Mouse (Mus musculus): Measurements from ENCODE around the gene Itga1.

- no peak for TF ChIP-seq ZC3H11A (IDR thresholded peaks at IDR 0.05; ENCODE audit: low read depth, low read length)
- no peak for TF ChIP-seq MAFK (IDR thresholded peaks at IDR 0.05; ENCODE audit: borderline replicate concordance, low read depth, low read length)
- TF ChIP-seq CHD1 (IDR thresholded peaks at IDR 0.05; ENCODE audit: low read depth, low read length): no peak
- TF ChIP-seq GATA1 (IDR thresholded peaks at IDR 0.05; ENCODE audit: low read depth, low read length): no peak
- TF ChIP-seq POLR2A (IDR thresholded peaks at IDR 0.05; ENCODE audit: control insufficient read depth in 1 of 2, insufficient read depth in 1 of 2, low read depth in 1 of 2, low read length in 2 of 2, poor library complexity in 1 of 2): no peak
- TF ChIP-seq KAT2A (conservative IDR thresholded peaks at IDR 0.05; ENCODE audit: low read depth, low read length): no peak
- TF ChIP-seq CTCF (IDR thresholded peaks at IDR 0.05 in 2 of 3, conservative IDR thresholded peaks at IDR 0.05 in 1 of 3; ENCODE audit: control insufficient read depth in 1 of 3, insufficient read depth in 1 of 3, low read depth in 2 of 3, low read length in 3 of 3, poor library complexity in 1 of 3, severe bottlenecking in 1 of 3): no peak
- TF ChIP-seq UBTF (IDR thresholded peaks at IDR 0.05; ENCODE audit: borderline replicate concordance, insufficient read depth, low read depth, low read length): no peak
Observed at GRCm38 (mm10) chr13:115079996-115080585, 21.7 kb downstream of the Itga1 start.
